Mouse (Mus musculus) left cerebral cortex, postnatal 36 days (tissue): Measurements from ENCODE around the gene Toporsl. TPM values are rescaled to one million over a fixed set of nuclear protein-coding genes. Genes with fewer than 3 reads are reported as not detected.

Source experiments
- DNase-seq, 2 experiments: peaks; one replicate each; pipeline ENCODE4 v3.0.0; 2021 to 2022; ENCODE audit warnings: low spot score in 2 of 2, mixed read lengths in 1 of 2
- intact Hi-C: fragments of 180-260 bp; cut with DNase I; formaldehyde crosslinking; loops from one replicate; pipeline ENCODE4 v1.15.1; 2025
- total RNA-seq, 2 experiments: library from RNA; stranded (reverse); gene quantifications; 2 replicates each; pipeline ENCODE4 v1.2.3; 2021

Gene Toporsl
- not detected for total RNA-seq

DNA sequence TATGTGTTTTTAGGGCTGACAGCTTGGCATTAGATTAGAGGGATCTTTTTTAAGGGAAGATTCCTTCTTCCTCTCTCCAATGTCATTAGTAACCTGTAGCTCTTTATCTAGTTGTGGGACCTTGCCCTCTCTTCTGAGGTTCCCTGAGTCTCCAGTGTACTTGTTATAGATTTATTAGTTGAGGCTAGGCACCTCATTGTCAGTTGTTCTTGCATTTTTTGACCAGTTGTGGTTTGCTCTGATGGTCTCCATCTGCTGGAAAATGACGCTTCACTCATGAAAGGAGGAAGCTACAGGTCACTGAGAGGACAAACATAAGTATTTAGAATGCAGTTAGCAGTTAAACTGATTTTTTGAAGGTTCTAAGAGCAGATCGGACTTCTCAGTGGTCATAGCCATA, at the start of gene Toporsl:
Toporsl (plus strand) TSS at position 348 of the 400 bp plus-strand sequence.
- intact Hi-C loops, result no loop called here
- DNase-seq, result no peak

DNA sequence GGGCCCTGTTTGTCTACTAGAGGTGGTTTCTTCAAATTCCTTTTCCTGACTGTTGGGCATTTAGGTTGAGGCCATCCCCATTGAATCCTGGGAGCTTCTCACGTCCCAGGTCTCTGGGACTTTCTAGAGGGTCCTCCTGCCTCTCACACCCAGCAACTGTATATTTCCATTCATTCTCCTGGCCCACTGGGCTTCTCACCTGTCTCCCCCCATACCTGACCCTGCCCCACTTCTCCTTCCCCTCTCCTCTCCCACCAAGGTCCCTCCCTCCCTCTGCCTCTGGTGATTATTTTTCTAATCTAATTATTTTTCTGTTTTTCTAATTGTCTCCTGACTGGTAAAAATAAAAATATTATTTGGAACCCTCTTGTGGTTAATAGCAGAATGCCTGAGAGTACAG, 38.4 kb upstream of the Toporsl start:
- intact Hi-C loops, result no loop called here

DNA sequence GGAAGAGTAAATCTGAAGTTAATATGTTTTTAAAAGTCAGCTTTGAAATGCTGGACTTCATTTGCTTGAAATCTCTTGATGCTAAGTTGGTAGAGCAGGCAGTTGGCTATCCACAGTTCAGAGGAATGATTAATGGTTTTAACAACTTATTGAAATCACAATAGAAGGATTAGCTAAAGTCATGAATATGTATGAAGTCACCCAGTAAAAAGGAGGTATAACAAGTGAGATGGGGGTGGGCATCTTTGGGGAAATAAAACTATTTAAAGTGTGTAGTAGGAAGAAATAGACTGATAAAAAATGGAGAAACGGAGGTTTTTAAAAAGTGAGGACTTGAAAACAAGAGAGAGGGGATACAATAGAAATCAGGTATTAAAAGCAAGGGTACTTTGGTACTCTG, 38.0 kb upstream of the Toporsl start:
- intact Hi-C loops, result no loop called here
- no peak for DNase-seq

More for the DNA sequence above, 38.4 kb upstream of the Toporsl start:
- no peak for DNase-seq

DNA sequence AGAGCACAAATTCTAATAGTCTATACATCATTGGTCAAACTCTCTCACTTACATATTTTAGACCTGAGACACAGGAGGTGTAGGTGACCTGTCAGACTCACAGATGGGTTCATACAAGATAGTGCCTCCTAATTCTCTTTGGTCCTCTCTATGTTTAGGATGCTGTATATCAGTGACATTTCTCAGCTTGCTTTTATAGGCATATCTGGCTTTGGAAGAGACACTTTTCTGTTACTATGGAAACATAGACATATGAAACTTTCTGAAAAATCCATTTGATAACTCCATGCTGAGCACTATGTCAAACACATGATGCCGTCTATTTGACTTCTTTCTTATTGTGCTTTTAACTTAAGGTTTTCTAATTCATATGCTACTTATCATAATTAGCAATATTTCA, 32.2 kb upstream of the Toporsl start:
- intact Hi-C loops, result no loop called here
- no peak for DNase-seq

DNA sequence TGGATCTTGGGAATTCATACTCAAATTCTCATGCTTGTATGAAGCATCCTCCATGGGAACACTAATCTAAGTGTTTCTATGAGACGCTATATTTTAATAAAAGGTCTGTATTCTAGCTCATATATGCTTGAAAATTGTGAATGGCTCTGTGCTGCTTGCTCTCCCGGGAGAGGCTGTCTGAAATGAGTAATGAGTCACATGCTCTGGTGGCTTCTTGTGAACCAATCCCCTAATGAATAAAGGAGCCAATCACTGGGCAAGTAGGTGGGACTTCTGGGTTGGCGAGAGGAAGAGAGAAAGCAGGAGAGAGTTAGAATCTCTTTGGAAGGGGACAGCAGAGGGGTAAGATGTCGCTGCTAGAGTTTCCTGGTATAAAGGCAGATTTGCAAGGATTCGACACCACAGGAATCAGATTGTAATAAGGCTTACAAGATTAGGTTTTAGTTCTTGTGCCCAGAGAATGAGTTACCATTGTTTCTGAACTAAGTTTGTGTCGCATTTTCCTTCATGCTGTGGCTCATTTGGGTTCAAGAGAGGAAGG, 9.8 kb upstream of the Toporsl start:
- DNase-seq, result no peak
- intact Hi-C loops, result no loop called here

DNA sequence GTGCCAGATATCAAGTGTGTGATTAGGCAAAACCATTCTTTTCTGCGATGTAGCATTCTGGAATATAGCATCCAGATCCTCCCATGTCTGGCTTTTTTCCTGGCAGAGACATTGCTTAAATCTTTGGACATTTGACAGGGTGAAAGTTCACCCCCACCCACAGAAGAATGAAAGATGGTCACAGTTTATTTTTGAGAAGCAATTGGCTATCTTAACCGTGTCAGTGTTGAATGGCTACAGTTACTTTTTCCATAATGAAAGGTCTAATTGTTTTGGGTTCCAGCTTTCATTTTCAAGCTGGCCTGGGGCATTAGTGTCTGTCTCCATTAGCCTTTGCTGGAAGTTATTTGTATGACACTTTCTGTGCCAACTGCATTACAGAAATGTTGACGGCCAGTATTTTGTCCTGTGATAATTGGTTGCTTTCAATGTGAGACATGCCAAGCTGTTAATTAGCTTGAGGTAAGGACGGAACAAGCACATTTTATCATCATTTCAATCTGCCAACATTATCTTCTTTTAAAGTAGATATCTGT, 2.2 kb upstream of the Toporsl start:
- intact Hi-C loops, result no loop called here
- DNase-seq, result no peak

DNA sequence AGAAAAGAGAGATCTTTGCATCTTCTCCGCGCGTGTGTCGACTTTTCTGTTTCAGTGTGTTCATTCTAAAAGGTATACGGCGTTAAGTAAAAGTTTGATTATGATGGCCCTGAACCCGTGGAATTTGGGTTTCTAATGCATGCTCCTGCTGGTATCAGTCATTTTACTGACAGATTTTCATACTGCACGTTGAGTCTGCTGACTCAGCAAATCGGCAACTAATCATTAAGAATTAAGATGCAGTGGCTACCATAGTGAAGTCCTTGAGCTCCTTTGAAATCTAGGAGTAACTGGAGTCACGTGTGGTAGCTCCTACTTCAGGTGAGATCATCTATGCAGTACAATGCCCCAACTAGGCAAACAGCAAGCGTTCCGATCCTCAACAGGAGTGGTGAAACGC, 1.4 kb upstream of the Toporsl start:
- no peak for DNase-seq
- intact Hi-C loops, result no loop called here

DNA sequence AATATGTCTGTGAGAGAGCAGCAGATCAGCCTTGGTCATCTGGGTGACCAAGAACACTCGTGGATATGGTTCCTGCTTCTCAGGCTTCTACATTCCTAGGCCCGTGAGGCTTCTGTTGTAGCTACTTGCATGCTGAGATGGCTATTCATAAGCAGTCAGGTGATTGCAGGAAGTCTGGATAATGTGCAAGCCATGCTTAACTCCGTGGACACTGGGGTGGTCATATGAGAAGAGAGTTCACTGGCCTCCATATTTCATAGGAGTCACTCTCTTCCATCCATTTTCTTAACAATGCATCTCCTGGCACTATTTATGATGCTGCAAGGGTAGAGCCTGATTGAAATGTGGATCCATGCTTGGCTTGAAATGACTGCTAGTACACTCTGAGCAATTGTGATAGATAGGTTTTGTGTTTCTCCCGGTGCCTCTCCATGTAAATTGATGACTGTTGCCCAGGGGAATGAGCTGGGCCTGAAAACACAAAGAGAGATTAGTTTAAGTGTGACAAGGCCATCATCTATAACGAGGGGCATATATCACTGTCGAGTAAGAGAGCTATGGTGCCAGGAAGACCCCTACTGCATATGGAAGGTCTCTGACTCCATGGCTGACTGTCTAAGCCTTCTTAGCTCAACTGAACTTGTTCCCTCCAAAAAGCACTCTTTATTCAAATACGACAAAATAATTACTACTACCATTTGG, 2.3 kb downstream of the Toporsl start:
- no peak for DNase-seq
- intact Hi-C loops, result no loop called here

DNA sequence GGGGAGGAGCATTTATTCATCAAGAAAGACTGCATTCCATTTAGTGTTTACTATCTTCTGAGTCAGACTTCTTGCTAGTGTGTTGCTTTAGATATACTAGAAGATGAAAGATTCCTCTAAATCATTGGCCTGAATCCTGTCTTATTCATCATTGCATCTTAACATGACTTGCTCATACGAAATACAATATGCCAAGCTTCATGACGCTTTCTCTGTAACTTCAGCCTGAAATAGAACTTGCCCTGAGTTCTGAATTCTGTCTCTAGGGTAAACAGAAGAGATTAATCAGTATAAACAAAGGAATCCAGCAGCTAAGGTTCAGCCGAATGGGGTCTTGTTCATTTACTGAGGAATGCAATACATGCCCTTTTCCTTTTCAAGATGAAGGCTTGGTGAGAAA, 10.8 kb downstream of the Toporsl start:
- DNase-seq, result no peak
- intact Hi-C loops, result no loop called here

DNA sequence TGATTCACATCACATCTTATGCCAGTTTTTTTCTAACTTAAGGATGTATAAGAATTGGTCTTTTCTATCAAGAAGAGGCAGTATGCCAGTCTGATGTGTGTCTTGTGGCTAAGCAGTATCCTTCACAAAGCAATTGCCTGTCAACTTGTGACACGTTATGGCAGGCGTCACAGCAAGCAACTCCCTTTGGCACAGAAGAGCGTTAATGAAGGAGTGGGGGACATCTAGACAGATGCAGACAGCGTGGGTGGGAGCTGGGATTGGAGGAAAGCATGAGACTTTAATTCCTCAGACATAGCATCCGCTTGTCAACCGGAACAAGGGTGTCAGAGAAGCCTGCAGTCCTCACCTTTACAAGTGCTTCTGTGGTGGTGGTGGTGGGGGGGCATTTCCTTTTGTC, 38.9 kb downstream of the Toporsl start:
- intact Hi-C loops, result no loop called here
- DNase-seq, result no peak

DNA sequence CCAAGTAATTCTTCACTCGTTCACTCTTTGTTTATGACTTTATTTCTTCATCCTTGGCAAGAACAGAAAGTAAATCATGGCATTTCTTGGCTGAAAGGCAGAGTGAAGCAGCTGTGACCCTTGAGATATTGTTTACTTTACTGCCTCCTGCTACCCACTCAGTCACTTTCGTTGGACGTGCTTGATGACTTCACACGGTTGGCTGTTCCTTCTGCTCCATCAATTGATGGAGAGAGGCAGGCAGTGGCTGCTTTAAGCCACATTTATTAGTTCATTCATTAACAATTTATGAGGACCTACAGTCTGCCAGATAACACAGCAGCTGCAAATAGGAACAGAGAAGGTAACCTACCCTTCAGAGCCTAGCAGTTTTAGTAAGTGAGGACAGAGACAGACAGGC, 51.7 kb downstream of the Toporsl start:
- intact Hi-C loops, result no loop called here
- no peak for DNase-seq

DNA sequence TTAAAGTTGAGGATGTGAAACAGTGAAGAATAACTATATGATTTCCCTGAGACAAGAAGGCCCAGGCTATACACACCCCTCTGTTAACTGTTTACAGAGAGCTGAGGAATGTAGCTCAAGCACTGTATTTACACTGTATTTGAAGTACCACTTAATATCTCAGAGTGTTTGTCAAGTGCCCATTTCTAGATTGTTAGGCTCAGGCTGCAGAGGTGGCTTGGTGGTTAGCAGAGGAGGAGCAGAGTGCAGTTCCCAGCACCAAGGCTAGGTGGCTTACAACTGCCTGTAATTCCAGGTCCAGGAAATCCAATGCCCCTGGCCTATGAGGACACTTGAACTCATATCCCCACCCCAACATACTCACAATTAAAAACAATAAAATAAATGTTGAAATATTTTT, 63.6 kb downstream of the Toporsl start:
- intact Hi-C loops, result no loop called here
- DNase-seq, result no peak

DNA sequence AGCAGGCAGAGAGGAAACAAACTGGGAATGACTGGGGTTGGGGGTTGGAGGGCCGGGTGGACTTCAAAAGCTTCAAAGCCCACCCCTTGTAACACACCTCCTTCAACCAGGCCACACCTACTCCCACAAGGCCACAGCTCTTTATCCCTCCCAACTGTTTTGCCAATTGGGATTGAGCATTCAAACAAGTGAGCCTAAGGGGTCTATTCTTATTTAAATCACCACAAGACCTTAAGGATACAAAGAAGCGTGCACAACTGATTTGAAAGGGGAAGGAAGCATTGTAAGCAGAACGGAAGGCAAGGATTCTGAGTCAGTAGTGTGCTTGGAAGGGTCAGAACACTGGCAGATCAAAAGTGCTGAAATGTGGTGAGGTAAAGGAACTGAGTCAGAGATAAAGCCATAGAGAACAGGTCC, 64.6 kb downstream of the Toporsl start:
- intact Hi-C loops, result no loop called here

DNA sequence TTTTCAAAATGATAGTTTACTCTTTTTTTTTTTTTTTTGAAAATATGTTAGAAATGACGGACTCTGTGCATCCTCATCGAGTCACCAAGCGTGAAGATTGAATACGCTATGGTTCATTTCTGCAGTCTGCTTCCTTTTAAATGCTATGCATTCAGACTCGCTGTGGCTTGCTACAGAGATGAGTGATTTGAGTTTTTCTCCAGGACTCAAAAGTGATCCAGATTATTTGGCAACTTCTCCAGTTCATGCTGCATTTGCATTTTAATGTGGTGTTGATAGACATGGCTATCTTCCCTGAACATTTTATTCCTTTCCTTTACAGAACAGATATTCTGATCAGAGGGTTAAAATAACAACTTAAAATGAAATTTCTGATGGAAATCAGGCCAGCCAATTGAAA, 65.2 kb downstream of the Toporsl start:
- intact Hi-C loops, result no loop called here
- no peak for DNase-seq

More for the DNA sequence above, 64.6 kb downstream of the Toporsl start:
- DNase-seq, result no peak

Other genes starting within 250 kb of the Toporsl start
- gene Smc2, start 157.0 kb upstream of the Toporsl start, total RNA-seq, result 1 to 10 TPM; 4.8 to 6.4 TPM
- not detected for gene Vma21-ps, start 99.0 kb upstream of the Toporsl start, total RNA-seq
- gene Olfr275, start 218.3 kb downstream of the Toporsl start, total RNA-seq, result not detected